Mouse (Mus musculus) stomach, embryonic 16.5 days (tissue): Measurements from ENCODE around the gene Rab26. TPM values are rescaled to one million over a fixed set of nuclear protein-coding genes. Genes with fewer than 3 reads are reported as not detected.

Experiments used
- ATAC-seq: fragments of 200-750 bp; cut with Nextera tagmentation; 2 replicates; pipeline ENCODE4 v1.8.0; 2017; ENCODE audit warnings: moderate number of reproducible peaks, moderate TSS enrichment; ENCODE audit not compliant: insufficient read depth, low FRiP score
- H3K27ac ChIP-seq: fragments of 300-500 bp; sonication (generic); 2 replicates; pipeline ENCODE4 v1.5.1; 2014; ENCODE audit warnings: low read length
- H3K27me3 ChIP-seq: fragments of 300-500 bp; sonication (generic); 2 replicates; pipeline ENCODE4 v1.6.1; 2014; ENCODE audit warnings: low read length, control low read depth, mixed read lengths; ENCODE audit not compliant: control insufficient read depth, insufficient read depth
- H3K36me3 ChIP-seq: fragments of 300-500 bp; sonication (generic); 2 replicates; pipeline ENCODE4 v1.6.1; 2014; ENCODE audit warnings: low read length; ENCODE audit not compliant: control insufficient read depth, insufficient read depth
- H3K4me1 ChIP-seq: fragments of 300-500 bp; sonication (generic); 2 replicates; pipeline ENCODE4 v1.6.1; 2014; ENCODE audit warnings: low read length, control low read depth, mixed read lengths; ENCODE audit not compliant: control insufficient read depth, insufficient read depth
- H3K4me2 ChIP-seq: fragments of 300-500 bp; sonication (generic); 2 replicates; pipeline ENCODE4 v1.6.1; 2014; ENCODE audit warnings: low read depth, low read length, mixed read lengths
- H3K4me3 ChIP-seq: fragments of 300-500 bp; sonication (generic); replicated peaks from 2 replicates; pipeline ENCODE4 v1.5.1; 2014; ENCODE audit warnings: mild to moderate bottlenecking, low read length
- H3K9ac ChIP-seq: fragments of 300-500 bp; sonication (generic); 2 replicates; pipeline ENCODE4 v1.6.1; 2014; ENCODE audit warnings: low read length
- H3K9me3 ChIP-seq: fragments of 300-500 bp; sonication (generic); replicated peaks from 2 replicates; pipeline ENCODE4 v1.6.1; 2016; ENCODE audit warnings: low read length, control low read depth; ENCODE audit not compliant: control insufficient read depth
- WGBS: fragments of 180-500 bp; shearing (Covaris S2); extraction: QIAGEN DNeasy Blood & Tissue Kit; methylation state at CpG from one replicate; pipeline ENCODE4 v1.1.7; 2014; 5-methylcytosine and 5-hydroxymethylcytosine counted together
- polyA plus RNA-seq: library from polyadenylated mRNA; unstranded; fragments of >200 nt; fragmentation: Nextera tagmentation; extraction: Ambion mirVana; gene quantifications from 2 replicates; pipeline ENCODE4 v1.2.1, GENCODE M21; 2015

Gene Rab26
- polyA plus RNA-seq, 1 experiment from 2014 or later = 9.4 TPM

DNA sequence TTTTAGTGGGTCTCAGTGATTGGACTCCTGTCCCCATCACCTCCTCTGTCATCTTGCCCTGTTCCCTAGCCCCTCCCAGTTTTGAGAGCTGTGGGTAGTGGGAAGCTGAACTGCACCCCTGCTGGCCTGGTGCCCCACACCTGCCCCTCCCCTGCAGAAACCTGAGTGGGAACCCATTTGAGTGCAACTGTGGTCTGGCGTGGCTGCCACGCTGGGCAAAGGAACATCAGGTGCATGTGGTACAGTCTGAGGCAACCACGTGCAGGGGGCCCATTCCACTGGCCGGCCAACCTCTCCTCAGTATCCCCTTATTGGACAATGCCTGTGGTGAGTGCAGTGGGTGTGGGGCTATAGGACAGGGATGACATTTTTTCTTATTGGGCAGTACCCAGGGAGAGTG is 30.4 kb upstream of the Rab26 start:
- H3K9ac ChIP-seq = no peak overlapping the region
- H3K4me3 ChIP-seq = no peak overlapping the region
- WGBS = 82% methylated on average over 4 of the region's 4 CpGs
- no peaks in the 10 kb centered on the region for H3K36me3 ChIP-seq
- peaks cover 20% of the 10 kb centered on the region for H3K4me1 ChIP-seq
- no peak overlapping the region for H3K27ac ChIP-seq
- no peaks in the 10 kb centered on the region for H3K27me3 ChIP-seq
- ATAC-seq = no peak
- no peaks in the 10 kb centered on the region for H3K9me3 ChIP-seq
- no peak overlapping the region for H3K4me2 ChIP-seq

DNA sequence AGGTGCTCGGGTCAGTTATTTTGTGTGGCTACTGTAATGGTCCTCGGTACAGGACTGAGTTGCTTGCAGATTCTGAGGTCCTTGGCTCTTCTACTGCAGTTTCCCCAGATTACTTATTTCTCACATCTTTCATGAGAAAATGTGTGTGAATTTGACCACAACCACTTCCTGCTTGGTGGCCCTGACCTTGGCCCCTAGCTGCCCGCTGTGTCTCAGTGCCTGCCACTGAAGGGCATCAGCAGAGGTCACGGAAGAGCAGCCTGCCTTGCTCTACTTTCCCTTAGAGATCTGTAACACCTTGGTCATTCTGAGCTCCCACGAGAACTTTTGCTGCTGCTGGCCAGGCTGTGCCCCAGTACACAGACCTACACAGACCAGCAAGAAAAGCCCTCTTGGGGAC is 29.6 kb upstream of the Rab26 start:
- Histone ChIP-seq H3K4me3 (no peak overlapping the region), H3K4me1 (peaks cover 28% of the 10 kb centered on the region), H3K36me3 (no peaks in the 10 kb centered on the region), H3K27ac (no peak overlapping the region), H3K9me3 (no peaks in the 10 kb centered on the region), H3K4me2 (no peak overlapping the region), H3K9ac (no peak overlapping the region), H3K27me3 (no peaks in the 10 kb centered on the region)
- 77% methylated on average over 5 of the region's 5 CpGs for WGBS
- ATAC-seq = no peak

DNA sequence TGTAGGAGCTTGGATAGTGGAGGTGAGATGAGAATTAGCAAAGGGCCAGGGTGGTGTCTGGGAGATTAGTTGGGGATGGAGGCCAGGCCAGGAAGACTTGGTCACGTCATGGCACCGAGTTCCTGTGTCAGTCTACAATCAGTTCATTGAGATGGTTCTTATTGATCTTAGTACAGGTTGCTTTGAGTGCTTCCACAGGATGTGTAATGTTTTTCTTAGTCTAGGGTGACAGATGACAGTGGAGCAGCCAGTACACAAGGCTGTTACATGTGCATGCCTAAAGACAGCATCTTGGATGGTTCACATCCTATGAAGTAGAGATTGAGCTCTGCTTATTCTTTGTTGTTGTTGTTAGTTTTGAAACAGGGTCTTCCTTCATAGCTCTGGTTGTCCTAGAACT is 27.6 kb upstream of the Rab26 start:
- Histone ChIP-seq H3K4me3 (no peak overlapping the region), H3K27me3 (no peaks in the 10 kb centered on the region), H3K4me2 (no peak overlapping the region), H3K9me3 (no peaks in the 10 kb centered on the region), H3K9ac (no peak overlapping the region), H3K4me1 (peaks cover 35% of the 10 kb centered on the region), H3K27ac (no peak overlapping the region), H3K36me3 (no peaks in the 10 kb centered on the region)
- 88% methylated on average over 2 of the region's 2 CpGs for WGBS
- ATAC-seq = no peak

DNA sequence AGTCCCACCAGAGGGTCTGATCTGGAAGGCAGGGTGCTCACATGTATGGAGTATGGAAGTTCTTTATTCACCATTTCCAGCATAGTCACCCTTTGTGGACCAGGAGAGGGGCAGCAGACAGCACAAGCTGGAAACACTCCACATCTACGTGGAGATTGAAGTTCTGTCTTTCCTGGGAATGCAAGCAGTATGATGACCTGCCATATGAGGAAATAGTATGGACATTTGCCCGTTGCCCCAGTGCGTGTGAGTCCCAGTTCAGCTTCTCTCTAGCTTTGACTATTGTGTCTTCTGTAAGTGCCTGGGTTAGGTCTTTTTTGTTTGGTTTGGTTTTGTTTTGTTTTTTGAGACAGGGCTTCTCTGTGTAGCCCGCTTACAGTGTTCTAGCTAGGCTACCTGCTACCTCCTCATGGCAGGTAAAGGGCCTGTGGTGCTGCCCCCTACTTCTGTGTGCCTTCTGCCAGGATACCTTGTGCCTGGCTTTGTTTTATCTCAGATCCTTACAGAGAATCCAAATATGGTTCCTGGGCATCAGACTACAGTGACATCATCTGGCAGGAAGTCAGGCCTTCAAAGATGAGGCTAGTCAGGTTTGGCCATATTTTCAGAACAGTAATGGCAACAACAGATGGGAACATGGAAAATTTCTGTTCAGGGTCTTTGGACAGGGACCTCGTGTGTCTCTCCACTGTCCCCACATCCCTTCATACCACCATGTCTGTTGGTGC is 26.5 kb upstream of the Rab26 start:
- H3K4me2 ChIP-seq = no peak overlapping the region
- H3K27ac ChIP-seq = peak overlapping the region; percentile 14; the same call in 1 of the 2 replicates
- H3K9ac ChIP-seq = no peak overlapping the region
- ATAC-seq = no peak
- no peaks in the 10 kb centered on the region for H3K9me3 ChIP-seq
- H3K4me1 ChIP-seq = peaks cover 27% of the 10 kb centered on the region
- no peak overlapping the region for H3K4me3 ChIP-seq
- WGBS = 83% methylated on average over 5 of the region's 5 CpGs
- H3K27me3 ChIP-seq = no peaks in the 10 kb centered on the region
- no peaks in the 10 kb centered on the region for H3K36me3 ChIP-seq

DNA sequence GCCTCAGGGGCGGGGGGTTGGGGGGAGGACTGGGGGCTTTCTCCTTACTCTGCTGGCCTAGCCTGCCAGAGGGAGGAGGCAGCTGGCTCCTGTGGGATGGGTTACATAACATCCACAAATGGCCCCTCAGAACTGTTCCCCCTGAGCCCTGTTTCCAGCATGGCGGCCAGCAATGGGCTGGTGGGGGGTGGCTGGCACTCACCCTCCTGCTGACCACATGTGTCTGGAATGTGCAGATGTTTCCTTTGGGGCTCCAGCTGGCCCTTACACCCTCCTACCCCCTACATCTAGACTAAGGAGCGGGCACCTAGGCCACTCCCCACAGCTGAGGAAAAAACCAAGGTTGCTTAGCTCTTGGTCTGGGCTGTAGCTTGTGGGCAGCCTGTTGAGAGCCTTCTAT is 25.1 kb upstream of the Rab26 start:
- ATAC-seq = peak; percentile 38; the same call in 1 of the 2 replicates

DNA sequence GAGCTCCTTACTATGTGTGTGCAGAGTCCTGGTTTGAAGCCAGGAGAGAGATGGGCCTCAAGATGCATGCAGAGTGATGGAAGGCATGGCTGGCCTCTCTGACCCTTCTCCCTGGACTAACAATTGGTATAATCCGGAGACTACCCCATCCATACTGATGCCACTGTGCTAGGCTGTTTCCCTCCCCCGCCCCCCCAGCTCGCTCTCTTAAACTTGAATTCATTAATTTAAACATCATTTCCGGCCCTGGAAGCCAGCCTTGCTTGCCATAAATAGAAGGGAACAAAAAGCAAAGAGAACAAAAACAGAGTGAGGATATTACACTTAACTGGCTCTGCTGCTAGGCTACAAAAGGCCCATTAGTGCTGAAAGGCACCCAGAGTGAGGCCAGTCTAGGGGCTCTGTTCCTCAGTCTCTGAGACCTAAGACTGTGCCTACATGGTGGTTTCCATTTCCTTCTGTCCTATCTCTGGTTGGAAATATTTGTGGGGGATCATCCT is 24.6 kb upstream of the Rab26 start:
- Histone ChIP-seq H3K27ac (peak overlapping the region; percentile 93), H3K36me3 (no peaks in the 10 kb centered on the region), H3K4me3 (no peak overlapping the region), H3K9me3 (no peaks in the 10 kb centered on the region), H3K27me3 (no peaks in the 10 kb centered on the region), H3K9ac (peak overlapping the region; percentile 40; the same call in 1 of the 2 replicates), H3K4me2 (peak overlapping the region; percentile 30), H3K4me1 (peaks cover 27% of the 10 kb centered on the region)
- 46% methylated on average over 4 of the region's 4 CpGs for WGBS
- ATAC-seq = peak; percentile 70; the same call in 1 of the 2 replicates

More for the DNA sequence above, 25.1 kb upstream of the Rab26 start:
- Histone ChIP-seq H3K4me3 (no peak overlapping the region), H3K36me3 (no peaks in the 10 kb centered on the region), H3K9ac (peak overlapping the region; percentile 40; the same call in 1 of the 2 replicates), H3K9me3 (no peaks in the 10 kb centered on the region), H3K4me1 (peaks cover 27% of the 10 kb centered on the region), H3K27ac (peak overlapping the region; percentile 93), H3K27me3 (no peaks in the 10 kb centered on the region), H3K4me2 (peak overlapping the region; percentile 30; the same call in 1 of the 2 replicates)
- WGBS = 40% methylated on average over 3 of the region's 3 CpGs

DNA sequence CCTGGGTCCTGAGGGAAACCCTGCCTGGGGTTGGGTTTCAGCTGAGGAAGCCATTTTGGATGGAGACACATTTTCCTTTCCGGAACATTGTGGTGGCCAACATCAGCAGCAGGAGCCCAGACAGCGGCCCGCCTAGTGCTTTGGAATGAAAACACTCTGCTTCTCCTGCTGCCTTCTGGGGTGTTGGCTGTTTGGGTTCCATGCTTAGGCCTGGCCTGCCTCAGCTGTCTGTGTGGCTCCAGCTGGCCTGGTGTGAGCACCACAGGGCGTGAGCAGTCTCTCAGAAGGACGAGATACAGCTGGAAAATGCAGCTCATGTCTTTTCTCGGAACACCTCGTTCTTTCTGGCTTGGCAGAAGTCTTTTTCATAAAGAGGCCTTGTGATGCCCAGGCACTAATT is 23.1 kb upstream of the Rab26 start:
- WGBS = 59% methylated on average over 7 of the region's 7 CpGs

DNA sequence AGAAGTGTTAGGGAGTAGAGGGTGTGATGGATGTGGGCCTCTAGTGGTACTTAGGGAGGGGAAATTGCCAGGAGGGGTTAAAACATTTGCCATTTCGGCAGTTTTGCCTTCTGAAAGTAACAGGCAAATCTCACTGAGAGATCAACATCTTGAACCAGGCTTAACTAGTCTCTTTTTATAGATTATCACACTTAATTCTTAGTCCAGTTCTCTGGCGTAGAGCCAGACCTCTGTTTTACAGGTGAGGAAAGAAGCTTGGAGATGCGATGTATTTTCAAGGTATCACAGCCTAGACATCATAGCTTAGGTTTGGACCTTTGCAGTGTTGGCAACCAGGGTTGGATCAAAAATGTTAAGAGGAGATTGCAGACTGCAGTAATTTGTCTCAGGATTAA is 17.0 kb upstream of the Rab26 start:
- H3K4me1 ChIP-seq = peaks cover 29% of the 10 kb centered on the region

More for the DNA sequence above, 23.1 kb upstream of the Rab26 start:
- H3K27me3 ChIP-seq = no peaks in the 10 kb centered on the region
- peak; percentile 65; the same call in 1 of the 2 replicates for ATAC-seq
- peak overlapping the region; percentile 93 for H3K27ac ChIP-seq
- no peak overlapping the region for H3K9ac ChIP-seq
- H3K36me3 ChIP-seq = no peaks in the 10 kb centered on the region
- H3K9me3 ChIP-seq = no peaks in the 10 kb centered on the region
- H3K4me3 ChIP-seq = no peak overlapping the region
- no peak overlapping the region for H3K4me2 ChIP-seq
- H3K4me1 ChIP-seq = peaks cover 30% of the 10 kb centered on the region

DNA sequence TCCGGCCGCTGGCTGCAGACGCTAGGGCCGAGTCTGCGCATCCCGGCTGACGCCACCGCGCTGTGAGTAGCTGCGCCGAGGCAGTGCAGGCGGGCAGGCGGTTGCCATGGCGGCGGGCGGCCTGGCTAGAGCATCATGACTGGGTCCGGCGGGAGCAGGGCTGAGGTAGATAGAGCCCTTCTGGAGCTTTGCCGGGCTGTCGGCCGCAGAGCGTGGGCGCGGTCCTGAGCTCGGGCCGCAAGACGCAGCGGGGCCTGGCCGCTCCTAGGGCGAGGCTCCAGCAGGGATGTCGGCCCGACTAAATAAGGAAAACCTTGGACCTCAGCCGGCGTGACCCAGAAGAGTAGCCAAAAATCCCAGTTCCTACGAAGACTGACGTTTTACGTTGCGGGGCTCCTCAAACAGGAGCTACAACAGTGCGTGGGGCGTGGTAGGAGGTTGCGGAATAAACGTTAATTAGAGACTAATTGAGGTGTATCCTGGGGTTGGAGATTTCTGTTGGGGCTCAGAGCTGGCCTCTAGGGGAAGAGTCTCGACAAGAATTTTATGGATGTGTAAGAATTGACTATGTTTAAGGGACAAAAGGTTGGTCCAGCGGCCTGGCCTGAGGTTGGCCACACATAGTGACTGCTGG is 16.5 kb upstream of the Rab26 start:
- Histone ChIP-seq H3K9me3 (no peaks in the 10 kb centered on the region), H3K27me3 (no peaks in the 10 kb centered on the region), H3K27ac (peak overlapping the region; percentile 97), H3K4me3 (peak overlapping the region; percentile 84), H3K36me3 (no peaks in the 10 kb centered on the region), H3K9ac (peak overlapping the region; percentile 97), H3K4me1 (peaks cover 29% of the 10 kb centered on the region), H3K4me2 (peak overlapping the region; percentile 75)
- under 1% methylated on average over 44 of the region's 44 CpGs for WGBS
- ATAC-seq = peak; percentile 46

More for the DNA sequence above, 17.0 kb upstream of the Rab26 start:
- peak overlapping the region; percentile 97 for H3K27ac ChIP-seq
- H3K27me3 ChIP-seq = no peaks in the 10 kb centered on the region
- H3K4me3 ChIP-seq = peak overlapping the region; percentile 84
- WGBS = 41% methylated on average over 3 of the region's 3 CpGs
- H3K4me2 ChIP-seq = peak overlapping the region; percentile 75
- no peak for ATAC-seq
- no peaks in the 10 kb centered on the region for H3K36me3 ChIP-seq
- no peaks in the 10 kb centered on the region for H3K9me3 ChIP-seq
- peak overlapping the region; percentile 97 for H3K9ac ChIP-seq
